Mouse (Mus musculus): ENCODE results near the gene Cnpy1. TPM values are rescaled to one million over a fixed set of nuclear protein-coding genes. Genes with fewer than 3 reads are reported as not detected.

The Cnpy1 gene
- polyA plus RNA-seq, 1 experiment from 2014 or later, result not detected

- no peak overlapping the region for H3K4me2 ChIP-seq
- H3K4me1 ChIP-seq (replicated peaks), result peaks cover 37% of the 10 kb centered on the region
- no peaks in the 10 kb centered on the region for H3K9me3 ChIP-seq (replicated peaks)
- no peak overlapping the region for H3K9ac ChIP-seq
- WGBS, result 4% methylated on average over 5 of the region's 5 CpGs
- H3K36me3 ChIP-seq, result no peaks in the 10 kb centered on the region
- peaks cover 97% of the 10 kb centered on the region for H3K27me3 ChIP-seq
- no peak overlapping the region for H3K27ac ChIP-seq
- no peak for ATAC-seq (replicated peaks; ENCODE audit: insufficient number of reproducible peaks, insufficient read depth, low FRiP score, low read depth)
- H3K4me3 ChIP-seq, result no peak overlapping the region
These were observed 76.3 kb downstream of the Cnpy1 start for GRCm38 (mm10) chr5:28169166-28169801.

GRCm38 (mm10) chr5:28168253-28169165, 77.1 kb downstream of the Cnpy1 start:
- WGBS, result 2% methylated on average over 36 of the region's 36 CpGs
- Histone ChIP-seq H3K36me3 (no peaks in the 10 kb centered on the region), H3K4me1 (replicated peaks) (peaks cover 37% of the 10 kb centered on the region), H3K9me3 (replicated peaks) (no peaks in the 10 kb centered on the region), H3K4me3 (peak overlapping the region; percentile 25), H3K27me3 (peaks cover 97% of the 10 kb centered on the region), H3K4me2 (peak overlapping the region; percentile 44), H3K27ac (no peak overlapping the region), H3K9ac (no peak overlapping the region)
- no peak for ATAC-seq (replicated peaks; ENCODE audit: insufficient number of reproducible peaks, insufficient read depth, low FRiP score, low read depth)

GRCm38 (mm10) chr5:28167611-28168252, 77.9 kb downstream of the Cnpy1 start:
- Histone ChIP-seq H3K4me3 (peak overlapping the region; percentile 25), H3K4me1 (replicated peaks) (peaks cover 37% of the 10 kb centered on the region), H3K9me3 (replicated peaks) (no peaks in the 10 kb centered on the region), H3K4me2 (peak overlapping the region; percentile 44), H3K27me3 (peaks cover 96% of the 10 kb centered on the region), H3K9ac (no peak overlapping the region), H3K27ac (no peak overlapping the region), H3K36me3 (no peaks in the 10 kb centered on the region)
- WGBS, result 3% methylated on average over 29 of the region's 29 CpGs
- no peak for ATAC-seq (replicated peaks; ENCODE audit: insufficient number of reproducible peaks, insufficient read depth, low FRiP score, low read depth)

GRCm38 (mm10) chr5:28166256-28167231, 79.1 kb downstream of the Cnpy1 start:
- Histone ChIP-seq H3K27me3 (peaks cover 95% of the 10 kb centered on the region), H3K9me3 (replicated peaks) (no peaks in the 10 kb centered on the region), H3K9ac (0 out of 2 replicates have a peak overlapping the region, but pooled peaks have one; percentile 21), H3K4me2 (peak overlapping the region; percentile 99), H3K4me3 (peak overlapping the region; percentile 55), H3K36me3 (no peaks in the 10 kb centered on the region), H3K27ac (no peak overlapping the region), H3K4me1 (replicated peaks) (peaks cover 43% of the 10 kb centered on the region)
- under 1% methylated on average over 107 of the region's 111 CpGs for WGBS
- ATAC-seq (replicated peaks; ENCODE audit: insufficient number of reproducible peaks, insufficient read depth, low FRiP score, low read depth), result no peak

GRCm38 (mm10) chr5:28165358-28166255, 80.0 kb downstream of the Cnpy1 start, which contains the start of gene En2:
Gene En2, plus strand, starts transcription at chr5:28165694.
- H3K4me1 ChIP-seq (replicated peaks), result peaks cover 39% of the 10 kb centered on the region
- no peaks in the 10 kb centered on the region for H3K9me3 ChIP-seq (replicated peaks)
- H3K4me3 ChIP-seq, result peak within 1 kb of the TSS; percentile 55
- peak within 1 kb of the TSS; percentile 21; the same call in 1 of the 2 replicates for H3K9ac ChIP-seq
- H3K27ac ChIP-seq, result no peak within 1 kb of the TSS
- peaks cover 96% of the 10 kb centered on the region for H3K27me3 ChIP-seq
- no peaks in the 10 kb centered on the region for H3K36me3 ChIP-seq
- H3K4me2 ChIP-seq, result peak within 1 kb of the TSS; percentile 99
- ATAC-seq (replicated peaks; ENCODE audit: insufficient number of reproducible peaks, insufficient read depth, low FRiP score, low read depth), result peak; percentile 41; the same call in 1 of the 2 replicates
- under 1% methylated on average over 99 of the region's 113 CpGs for WGBS

GRCm38 (mm10) chr5:28163926-28164325, 81.7 kb downstream of the Cnpy1 start:
- Histone ChIP-seq H3K4me3 (no peak overlapping the region), H3K27ac (no peak overlapping the region), H3K9ac (no peak overlapping the region), H3K4me2 (no peak overlapping the region), H3K9me3 (replicated peaks) (no peaks in the 10 kb centered on the region), H3K27me3 (peaks cover 98% of the 10 kb centered on the region), H3K36me3 (no peaks in the 10 kb centered on the region), H3K4me1 (replicated peaks) (peaks cover 39% of the 10 kb centered on the region)
- ATAC-seq (replicated peaks; ENCODE audit: insufficient number of reproducible peaks, insufficient read depth, low FRiP score, low read depth), result no peak
- 25% methylated on average over 1 of the region's 1 CpGs for WGBS

- Histone ChIP-seq H3K27ac (no peak overlapping the region), H3K27me3 (peaks cover 98% of the 10 kb centered on the region), H3K4me2 (peak overlapping the region; percentile 28), H3K9me3 (replicated peaks) (no peaks in the 10 kb centered on the region), H3K4me1 (replicated peaks) (peaks cover 31% of the 10 kb centered on the region), H3K36me3 (no peaks in the 10 kb centered on the region), H3K4me3 (peak overlapping the region; percentile 10; the same call in 1 of the 2 replicates), H3K9ac (no peak overlapping the region)
- ATAC-seq (replicated peaks; ENCODE audit: insufficient number of reproducible peaks, insufficient read depth, low FRiP score, low read depth), result no peak
- under 1% methylated on average over 24 of the region's 24 CpGs for WGBS
These were observed 83.6 kb downstream of the Cnpy1 start for GRCm38 (mm10) chr5:28161938-28162402.

- WGBS, result 4% methylated on average over 20 of the region's 20 CpGs
- no peak overlapping the region for H3K9ac ChIP-seq
- no peaks in the 10 kb centered on the region for H3K36me3 ChIP-seq
- H3K9me3 ChIP-seq (replicated peaks), result no peaks in the 10 kb centered on the region
- peaks cover 26% of the 10 kb centered on the region for H3K4me1 ChIP-seq (replicated peaks)
- peaks cover 98% of the 10 kb centered on the region for H3K27me3 ChIP-seq
- peak overlapping the region; percentile 10; the same call in 1 of the 2 replicates for H3K4me3 ChIP-seq
- H3K27ac ChIP-seq, result no peak overlapping the region
- H3K4me2 ChIP-seq, result peak overlapping the region; percentile 28
- no peak for ATAC-seq (replicated peaks; ENCODE audit: insufficient number of reproducible peaks, insufficient read depth, low FRiP score, low read depth)
These were observed 84.1 kb downstream of the Cnpy1 start for GRCm38 (mm10) chr5:28161383-28161937.

- no peak overlapping the region for H3K4me2 ChIP-seq
- H3K9me3 ChIP-seq (replicated peaks), result no peaks in the 10 kb centered on the region
- no peaks in the 10 kb centered on the region for H3K36me3 ChIP-seq
- peaks cover 13% of the 10 kb centered on the region for H3K4me1 ChIP-seq (replicated peaks)
- 9% methylated on average over 8 of the region's 8 CpGs for WGBS
- no peak overlapping the region for H3K4me3 ChIP-seq
- no peak for ATAC-seq (replicated peaks; ENCODE audit: insufficient number of reproducible peaks, insufficient read depth, low FRiP score, low read depth)
- H3K27ac ChIP-seq, result no peak overlapping the region
- H3K27me3 ChIP-seq, result peaks cover 98% of the 10 kb centered on the region
- H3K9ac ChIP-seq, result no peak overlapping the region
These were observed 85.6 kb downstream of the Cnpy1 start for GRCm38 (mm10) chr5:28159891-28160470.
